Mouse (Mus musculus) kidney, postnatal 36 days (tissue): Measurements from ENCODE around the gene En1.

Source experiments
- DNase-seq, 2 experiments: peaks; one replicate each; pipeline ENCODE4 v3.0.0; 2021 to 2022; ENCODE audit warnings: mixed read lengths in 2 of 2

En1 gene

GRCm38 (mm10) chr1:120628821-120629220, 26.6 kb downstream of the En1 start:
- no peak for DNase-seq

DNA sequence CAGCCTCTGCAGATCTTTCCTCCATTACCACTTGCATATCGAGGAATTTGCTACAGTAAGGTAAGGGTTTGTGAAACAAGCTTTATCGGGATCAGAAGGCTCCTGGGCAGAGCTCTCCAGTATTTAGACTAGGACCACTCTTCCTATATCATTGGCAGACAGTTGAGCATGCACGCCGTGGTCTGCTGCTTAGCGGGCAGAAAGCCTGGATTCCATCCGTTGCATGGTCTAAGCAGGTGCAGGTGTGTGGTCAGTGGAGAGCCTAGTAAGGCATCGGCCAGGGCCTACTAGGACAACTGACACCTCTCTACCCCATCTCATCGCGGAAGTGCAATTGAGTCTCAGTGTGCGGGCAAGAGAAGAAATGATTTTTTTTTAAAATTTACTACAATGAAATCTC, 41.2 kb downstream of the En1 start:
- DNase-seq, result no peak

DNA sequence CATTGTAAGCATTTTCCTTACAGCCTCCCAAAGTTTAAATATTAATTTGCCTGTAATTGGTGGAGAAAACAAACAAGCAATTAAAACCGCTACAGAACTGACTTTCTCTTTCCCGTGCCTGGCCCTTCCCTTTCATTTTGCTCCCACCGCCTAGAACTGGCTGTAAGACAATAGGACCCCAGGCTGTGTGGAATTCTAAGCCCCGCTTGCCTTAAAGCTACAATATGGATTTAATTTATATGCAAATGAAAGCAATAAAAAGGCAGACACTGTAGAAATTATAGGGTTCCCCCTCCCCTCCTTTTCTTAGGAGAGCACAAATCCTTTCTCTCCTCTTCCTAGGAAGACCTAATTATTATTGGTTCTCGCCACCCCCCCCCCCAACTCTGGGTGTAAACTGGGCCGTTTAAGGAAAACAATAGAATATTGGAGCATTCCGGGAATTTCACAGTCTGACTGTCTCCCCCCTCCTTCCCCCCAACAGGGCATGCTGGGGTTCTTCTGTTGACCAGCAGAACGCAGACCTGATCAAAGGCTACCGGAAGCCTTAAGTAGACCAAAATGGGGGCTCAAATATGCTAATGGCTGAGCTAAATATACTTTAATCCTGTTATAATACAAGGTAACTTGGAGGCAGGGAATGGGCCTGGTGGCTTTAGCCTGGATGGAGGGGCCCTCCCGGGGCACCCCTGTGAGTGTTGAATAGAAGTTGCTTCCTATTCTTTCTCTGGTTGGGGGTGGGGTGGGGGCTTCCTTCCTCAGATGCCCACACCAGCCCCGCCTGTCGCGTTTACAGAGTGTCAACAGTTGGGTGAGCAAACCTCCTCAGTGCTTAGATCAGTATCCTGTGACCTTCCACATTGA, 41.9 kb downstream of the En1 start:
- no peak for DNase-seq

DNA sequence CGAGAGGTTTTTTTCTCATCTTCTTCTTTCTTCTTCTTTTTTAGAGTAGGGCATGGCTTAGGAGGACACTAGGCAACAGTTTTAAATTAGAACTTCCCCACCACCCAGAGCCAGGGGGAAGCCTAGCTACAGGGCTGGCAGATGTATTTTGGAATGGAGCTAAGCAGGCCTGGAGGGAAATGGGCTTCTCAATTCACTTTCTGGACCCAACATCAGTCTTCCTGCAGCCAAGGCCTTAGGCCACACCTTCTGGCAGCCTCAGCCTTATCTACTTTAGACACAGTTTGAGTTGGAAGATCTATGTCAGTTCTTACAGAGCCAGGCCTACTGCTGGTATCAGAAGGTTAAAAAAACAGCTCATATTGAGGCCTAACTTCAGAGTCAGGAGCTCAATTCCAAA, 42.5 kb downstream of the En1 start:
- no peak for DNase-seq

- no peak for DNase-seq
Measured at GRCm38 (mm10) chr1:120650068-120650467, 47.9 kb downstream of the En1 start.

DNA sequence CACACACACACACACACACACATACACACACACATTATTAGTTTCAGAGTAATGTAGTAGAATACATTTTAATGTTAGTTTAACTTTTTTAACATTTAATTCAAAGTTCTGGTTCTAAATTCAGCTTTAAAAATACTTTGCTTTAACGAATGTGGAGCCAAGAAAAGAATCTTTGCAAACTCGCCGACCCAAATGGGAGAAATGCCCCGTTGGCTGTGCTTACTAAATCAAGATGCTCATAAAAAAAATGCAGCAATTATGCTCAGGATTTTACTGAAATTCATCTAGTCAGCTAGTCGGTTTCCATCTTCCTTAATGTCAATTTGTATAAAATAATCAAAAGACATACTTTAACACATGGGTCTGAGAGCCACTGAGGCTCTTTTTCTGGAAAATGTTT, 49.8 kb downstream of the En1 start:
- DNase-seq, result no peak

GRCm38 (mm10) chr1:120654950-120655396, 52.8 kb downstream of the En1 start:
- peak; percentile 75 to 84 for DNase-seq
